Mouse (Mus musculus) intestine, postnatal 0 days (tissue): ENCODE measurements around the gene Stn1. TPM values are rescaled to one million over a fixed set of nuclear protein-coding genes. Genes with fewer than 3 reads are reported as not detected.

ENCODE experiments used
- ATAC-seq: fragments of 200-750 bp; cut with Nextera tagmentation; 2 replicates; pipeline ENCODE4 v1.8.0; 2017; ENCODE audit warnings: mild to moderate bottlenecking, moderate TSS enrichment, moderate library complexity
- H3K27ac ChIP-seq: fragments of 300-500 bp; sonication (generic); 2 replicates; pipeline ENCODE4 v1.5.1; 2014; ENCODE audit warnings: mild to moderate bottlenecking, low read depth, low read length, moderate library complexity
- H3K27me3 ChIP-seq: fragments of 300-500 bp; sonication (generic); replicated peaks from 2 replicates; pipeline ENCODE4 v1.6.1; 2014; ENCODE audit warnings: low read length, mixed read lengths; ENCODE audit not compliant: control insufficient read depth, insufficient read depth
- H3K36me3 ChIP-seq: fragments of 300-500 bp; sonication (generic); 2 replicates; pipeline ENCODE4 v1.6.1; 2014; ENCODE audit warnings: mild to moderate bottlenecking, moderate library complexity; ENCODE audit not compliant: control insufficient read depth, insufficient read depth
- H3K4me1 ChIP-seq: fragments of 300-500 bp; sonication (generic); replicated peaks from 2 replicates; pipeline ENCODE4 v1.6.1; 2014; ENCODE audit warnings: antibody characterized with exemption, low read length, mixed read lengths; ENCODE audit not compliant: control insufficient read depth, insufficient read depth
- H3K4me2 ChIP-seq: fragments of 300-500 bp; sonication (generic); replicated peaks from 2 replicates; pipeline ENCODE4 v1.6.1; 2014; ENCODE audit warnings: low read depth, mild to moderate bottlenecking, moderate library complexity
- H3K4me3 ChIP-seq: fragments of 300-500 bp; sonication (generic); 2 replicates; pipeline ENCODE4 v1.5.1; 2014; ENCODE audit warnings: low read depth, low read length
- H3K9ac ChIP-seq: fragments of 300-500 bp; sonication (generic); 2 replicates; pipeline ENCODE4 v1.6.1; 2014; ENCODE audit warnings: mild to moderate bottlenecking, low read depth, low read length
- H3K9me3 ChIP-seq: fragments of 300-500 bp; sonication (generic); 2 replicates; pipeline ENCODE4 v1.6.1; 2016; ENCODE audit warnings: mixed run types; ENCODE audit not compliant: control insufficient read depth
- CTCF ChIP-seq: sonication (generic); IDR thresholded peaks from 2 replicates; pipeline ENCODE4 v1.5.1; 2016; ENCODE audit warnings: low read depth, mild to moderate bottlenecking, control low read depth, antibody characterized with exemption, moderate library complexity
- WGBS: fragments of 180-500 bp; shearing (Covaris S2); extraction: QIAGEN DNeasy Blood & Tissue Kit; methylation state at CpG from one replicate; pipeline ENCODE4 v1.1.7; 2014; 5-methylcytosine and 5-hydroxymethylcytosine counted together
- polyA plus RNA-seq: library from polyadenylated mRNA; unstranded; fragments of >200 nt; fragmentation: Nextera tagmentation; extraction: Ambion mirVana; gene quantifications from 2 replicates; pipeline ENCODE4 v1.2.1, GENCODE M21; 2015

Gene Stn1
- polyA plus RNA-seq, 1 experiment from 2014 or later = 14.9 TPM

- Histone ChIP-seq H3K4me1 (no peaks in the 10 kb centered on the region), H3K27ac (no peak overlapping the region), H3K36me3 (peaks cover 38% of the 10 kb centered on the region), H3K4me2 (no peak overlapping the region), H3K9me3 (no peaks in the 10 kb centered on the region), H3K4me3 (no peak overlapping the region), H3K9ac (no peak overlapping the region), H3K27me3 (no peaks in the 10 kb centered on the region)
- no peak for TF ChIP-seq CTCF
- WGBS = 92% methylated on average over 5 of the region's 5 CpGs
- no peak for ATAC-seq
Observed at GRCm38 (mm10) chr19:47521403-47521802, 15.9 kb downstream of the Stn1 start.

GRCm38 (mm10) chr19:47519163-47519893, 18.0 kb downstream of the Stn1 start:
- Histone ChIP-seq H3K36me3 (peaks cover 39% of the 10 kb centered on the region), H3K4me3 (no peak overlapping the region), H3K27ac (no peak overlapping the region), H3K9ac (no peak overlapping the region), H3K4me1 (no peaks in the 10 kb centered on the region), H3K27me3 (no peaks in the 10 kb centered on the region), H3K4me2 (no peak overlapping the region), H3K9me3 (no peaks in the 10 kb centered on the region)
- WGBS = 88% methylated on average over 8 of the region's 8 CpGs
- no peak for TF ChIP-seq CTCF
- ATAC-seq = no peak

GRCm38 (mm10) chr19:47518475-47519162, 18.7 kb downstream of the Stn1 start:
- Histone ChIP-seq H3K4me2 (no peak overlapping the region), H3K9ac (no peak overlapping the region), H3K9me3 (no peaks in the 10 kb centered on the region), H3K4me1 (no peaks in the 10 kb centered on the region), H3K27ac (no peak overlapping the region), H3K27me3 (no peaks in the 10 kb centered on the region), H3K36me3 (peaks cover 36% of the 10 kb centered on the region), H3K4me3 (no peak overlapping the region)
- 87% methylated on average over 24 of the region's 24 CpGs for WGBS
- TF ChIP-seq CTCF = no peak
- ATAC-seq = no peak

DNA sequence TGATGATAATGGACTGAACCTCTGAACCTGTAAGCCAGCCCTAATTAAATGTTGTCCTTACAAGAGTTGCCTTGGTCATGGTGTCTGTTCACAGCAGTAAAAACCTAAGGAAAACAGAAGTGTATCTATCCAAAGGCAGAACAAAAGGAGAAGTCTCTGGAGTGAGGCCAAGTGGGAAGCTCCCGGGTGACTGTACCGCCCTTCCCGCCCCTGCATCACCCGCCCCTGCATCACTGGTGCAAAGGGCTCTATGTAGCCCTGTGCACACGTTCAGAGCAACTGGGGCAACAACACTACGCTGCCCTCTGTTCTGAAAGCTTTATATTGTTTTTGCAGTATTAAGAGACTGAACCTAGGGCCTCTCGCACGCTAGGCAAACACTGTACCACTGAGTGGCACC, 19.7 kb downstream of the Stn1 start:
- 69% methylated on average over 8 of the region's 8 CpGs for WGBS
- Histone ChIP-seq H3K4me3 (no peak overlapping the region), H3K27me3 (no peaks in the 10 kb centered on the region), H3K4me2 (no peak overlapping the region), H3K9ac (no peak overlapping the region), H3K36me3 (peaks cover 26% of the 10 kb centered on the region), H3K4me1 (no peaks in the 10 kb centered on the region), H3K27ac (no peak overlapping the region), H3K9me3 (no peaks in the 10 kb centered on the region)
- no peak for TF ChIP-seq CTCF
- ATAC-seq = 0 out of 2 replicates have a peak, but pooled peaks have one; percentile 20

DNA sequence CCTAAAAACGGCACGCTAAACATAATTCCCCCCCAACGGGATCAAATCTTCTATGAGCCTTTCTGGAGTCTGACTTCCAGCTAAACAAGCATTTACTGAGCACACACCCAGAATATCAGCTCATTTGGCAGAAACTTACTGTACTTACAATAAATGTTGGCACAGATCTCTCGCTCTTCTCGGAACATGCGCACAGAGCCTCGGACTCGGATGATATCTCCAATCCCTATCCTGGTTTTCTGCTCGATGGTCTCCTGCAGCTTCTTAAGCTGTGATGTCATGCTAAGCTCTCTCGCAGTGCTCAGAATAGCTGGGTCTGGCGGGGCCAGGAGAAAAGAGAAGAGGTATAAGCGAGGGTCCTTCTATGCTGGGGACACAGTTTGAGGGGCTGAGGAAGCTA, 20.4 kb downstream of the Stn1 start:
- Histone ChIP-seq H3K4me1 (no peaks in the 10 kb centered on the region), H3K9me3 (no peaks in the 10 kb centered on the region), H3K9ac (no peak overlapping the region), H3K27me3 (no peaks in the 10 kb centered on the region), H3K36me3 (peaks cover 20% of the 10 kb centered on the region), H3K27ac (no peak overlapping the region), H3K4me2 (no peak overlapping the region), H3K4me3 (no peak overlapping the region)
- no peak for ATAC-seq
- WGBS = 91% methylated on average over 12 of the region's 12 CpGs
- no peak for TF ChIP-seq CTCF

DNA sequence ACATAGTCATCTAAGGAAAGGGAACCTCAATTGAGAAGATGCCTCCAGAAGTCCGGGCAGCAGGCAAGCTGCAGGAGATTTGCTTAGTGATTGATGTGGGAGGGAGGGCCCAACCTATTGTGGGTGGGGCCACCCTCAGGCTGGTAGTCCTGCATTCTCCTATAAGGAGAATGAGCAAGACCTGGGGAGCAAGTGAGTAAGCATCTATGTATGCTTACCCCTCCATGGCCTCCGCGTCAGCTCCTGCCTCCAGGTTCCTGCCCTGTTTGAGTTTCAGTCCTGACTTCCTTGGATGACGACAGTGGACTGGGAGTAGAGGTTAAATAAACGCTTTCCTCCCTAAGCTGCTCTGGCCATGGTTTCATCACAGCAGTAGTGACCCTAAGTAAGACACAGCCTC, 22.2 kb downstream of the Stn1 start:
- Histone ChIP-seq H3K9ac (no peak overlapping the region), H3K9me3 (no peaks in the 10 kb centered on the region), H3K4me1 (no peaks in the 10 kb centered on the region), H3K4me3 (no peak overlapping the region), H3K36me3 (peaks cover 7% of the 10 kb centered on the region), H3K27ac (no peak overlapping the region), H3K27me3 (no peaks in the 10 kb centered on the region), H3K4me2 (no peak overlapping the region)
- no peak for TF ChIP-seq CTCF
- ATAC-seq = no peak
- 65% methylated on average over 5 of the region's 5 CpGs for whole genome bisulfite sequencing
